ENCODE assay signal across 18 mouse cellular contexts in genomic region chr3:157373333-157373732, GRCm38 (mm10).
"Had no signal": no experiment of that assay in that cellular context is flagged by ENCODE, and none has a peak within 500 bp of the region (broad histone marks: within the 10 kb centered on the region; RNA-seq: fewer than 3 reads in every experiment).

No protein-coding gene starts in this region.

- H3K36me3 ChIP-seq: kidney, embryonic 15.5 days; limb, embryonic 12.5 days; limb, embryonic 15.5 days; midbrain, embryonic 10.5 days had no signal

- H3K9ac ChIP-seq: kidney, embryonic 15.5 days; limb, embryonic 12.5 days; limb, embryonic 15.5 days; liver, embryonic 14.5 days; liver, postnatal 0 days; lung, embryonic 14.5 days had no signal

- H3K9me3 ChIP-seq: kidney, embryonic 15.5 days; limb, embryonic 12.5 days; limb, embryonic 15.5 days; midbrain, embryonic 10.5 days had no signal

- H3K4me1 ChIP-seq: kidney, embryonic 15.5 days; limb, embryonic 12.5 days; limb, embryonic 15.5 days; megakaryocyte, embryonic 14.5 days had no signal

- H3K4me2 ChIP-seq: kidney, embryonic 15.5 days; limb, embryonic 12.5 days; limb, embryonic 15.5 days; liver, embryonic 11.5 days; lung, embryonic 14.5 days had no signal

- DNase-seq: kidney, adult 8-10 months; kidney, postnatal 10 days; kidney, postnatal 36 days; left cerebral cortex, postnatal 4 days; liver, postnatal 0 days; lung, embryonic 14.5 days; lung, postnatal 10 days; lung, postnatal 36 days; midbrain, embryonic 14.5 days; thymus, adult 18-20 months; thymus, postnatal 25 days had no signal

- H3K27me3 ChIP-seq: kidney, embryonic 15.5 days; limb, embryonic 12.5 days; limb, embryonic 15.5 days; megakaryocyte, embryonic 14.5 days had no signal

- H3K27ac ChIP-seq: kidney, embryonic 15.5 days; limb, embryonic 12.5 days; limb, embryonic 15.5 days; liver, embryonic 14.5 days; midbrain, embryonic 10.5 days had no signal

- ATAC-seq: liver, postnatal 0 days had no signal

- H3K4me3 ChIP-seq: kidney, embryonic 15.5 days; limb, embryonic 12.5 days; limb, embryonic 15.5 days; megakaryocyte, embryonic 14.5 days; midbrain, embryonic 10.5 days had no signal
